Mouse (Mus musculus): ENCODE results near the gene Cnn1. TPM values are rescaled to one million over a fixed set of nuclear protein-coding genes. Genes with fewer than 3 reads are reported as not detected.
A peak's percentile ranks its signal among the peaks of the same experiment; 100 is the strongest.

The Cnn1 gene
- polyA plus RNA-seq, 1 experiment, result not detected

DNA sequence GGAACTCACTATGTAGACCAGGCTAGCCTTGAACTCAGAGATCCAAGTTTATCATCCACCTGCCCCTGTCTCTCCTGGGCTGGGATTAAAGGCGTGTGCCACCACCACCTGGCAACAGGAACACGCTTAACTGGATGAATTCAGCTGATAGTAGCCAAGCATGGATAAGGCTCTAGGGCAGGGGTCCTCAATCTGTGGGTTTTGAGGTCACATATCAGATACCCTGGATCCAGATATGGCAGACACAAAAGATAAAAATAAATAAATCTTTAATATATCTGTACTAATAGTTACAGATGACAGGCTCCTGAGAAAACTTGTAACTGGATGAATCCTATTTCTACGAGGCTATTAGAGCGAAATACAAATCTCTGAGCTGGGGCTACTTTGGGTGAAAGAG, 16.6 kb downstream of the Cnn1 start:
- no peak for TF ChIP-seq GATA1 (IDR thresholded peaks at IDR 0.05; ENCODE audit: low read length)

DNA sequence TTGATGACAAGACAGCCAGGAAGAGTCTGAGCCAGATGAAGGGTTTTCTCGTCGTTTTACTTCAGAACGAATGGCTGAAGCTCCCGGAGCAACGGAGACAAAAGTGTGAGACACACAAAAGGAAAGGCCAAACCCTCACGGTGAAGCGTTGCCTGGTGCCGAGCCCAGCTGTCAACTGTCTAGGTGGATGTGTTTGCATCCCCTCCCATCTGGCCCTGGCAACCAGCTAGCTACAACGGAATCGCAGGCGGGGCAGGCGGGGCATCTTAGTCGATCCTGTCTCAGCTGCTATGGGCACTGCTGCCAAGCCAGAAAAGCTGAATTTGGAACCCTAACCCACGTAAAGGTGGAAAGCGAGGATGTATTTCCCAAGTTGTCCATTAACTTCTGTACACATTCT, 17.1 kb downstream of the Cnn1 start:
- no peak for TF ChIP-seq GATA1 (IDR thresholded peaks at IDR 0.05; ENCODE audit: low read length)

- no peak for TF ChIP-seq GATA1 (IDR thresholded peaks at IDR 0.05; ENCODE audit: low read length)
Measured at GRCm38 (mm10) chr9:22116740-22117426, 17.9 kb downstream of the Cnn1 start, which contains the start of gene Elof1. TSS of gene Elof1 (minus strand) at chr9:22117172.

DNA sequence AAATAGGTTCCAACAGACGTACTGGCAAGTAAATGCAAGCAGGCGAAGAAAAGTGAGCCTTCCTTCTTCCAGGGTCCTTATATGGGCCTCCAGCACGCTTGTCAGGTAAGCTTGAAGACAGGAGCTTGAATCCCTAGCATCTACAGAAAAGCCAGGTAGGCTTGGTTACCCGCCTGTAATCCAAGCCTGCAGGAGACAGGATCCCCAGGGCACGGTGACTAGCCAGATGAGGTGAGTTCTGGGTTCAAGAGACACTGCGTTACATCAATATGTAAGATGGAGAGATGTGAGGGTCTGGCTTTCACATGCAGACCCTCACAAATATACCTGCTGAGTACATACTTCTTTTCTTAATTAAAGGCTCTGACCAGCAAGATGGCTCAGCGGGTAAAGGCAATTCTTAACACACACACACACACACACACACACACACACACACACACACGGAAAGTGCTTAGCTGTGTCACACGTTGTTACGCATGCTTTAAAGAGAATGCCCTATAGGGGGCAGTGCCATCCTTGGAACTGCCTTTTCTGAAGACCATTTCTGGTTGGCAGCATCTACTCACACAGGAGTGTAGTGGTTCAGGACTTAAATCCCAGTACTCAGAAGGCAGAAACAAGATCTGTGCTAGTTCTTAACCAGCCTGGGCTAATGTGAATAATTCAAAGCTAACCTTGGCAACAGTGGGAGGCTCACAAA, 18.9 kb downstream of the Cnn1 start:
- no peak for TF ChIP-seq GATA1 (IDR thresholded peaks at IDR 0.05; ENCODE audit: low read length)

- no peak for TF ChIP-seq GATA1 (IDR thresholded peaks at IDR 0.05; ENCODE audit: low read length)
Measured at GRCm38 (mm10) chr9:22119543-22119942, 20.5 kb downstream of the Cnn1 start.

DNA sequence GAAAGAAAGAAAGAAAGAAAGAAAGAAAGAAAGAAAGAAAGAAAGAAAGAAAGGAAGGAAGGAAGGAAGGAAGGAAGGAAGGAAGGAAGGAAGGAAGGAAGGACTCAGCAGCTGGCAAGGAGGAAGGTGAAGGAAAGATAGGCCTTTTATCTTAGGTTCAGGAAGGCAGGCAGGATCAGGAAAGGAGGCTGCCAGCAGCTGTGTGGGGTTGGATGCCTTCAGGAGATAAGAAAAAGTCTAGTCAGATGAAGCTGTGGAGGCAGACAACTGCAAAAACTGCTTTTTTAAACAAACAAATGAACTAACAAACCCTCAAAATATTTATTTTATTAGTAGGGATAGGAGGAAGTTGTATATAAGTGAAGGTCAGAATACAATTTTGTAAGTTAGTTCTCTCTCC, 22.5 kb downstream of the Cnn1 start:
- TF ChIP-seq GATA1 (IDR thresholded peaks at IDR 0.05; ENCODE audit: low read length), result peak; percentile 18

DNA sequence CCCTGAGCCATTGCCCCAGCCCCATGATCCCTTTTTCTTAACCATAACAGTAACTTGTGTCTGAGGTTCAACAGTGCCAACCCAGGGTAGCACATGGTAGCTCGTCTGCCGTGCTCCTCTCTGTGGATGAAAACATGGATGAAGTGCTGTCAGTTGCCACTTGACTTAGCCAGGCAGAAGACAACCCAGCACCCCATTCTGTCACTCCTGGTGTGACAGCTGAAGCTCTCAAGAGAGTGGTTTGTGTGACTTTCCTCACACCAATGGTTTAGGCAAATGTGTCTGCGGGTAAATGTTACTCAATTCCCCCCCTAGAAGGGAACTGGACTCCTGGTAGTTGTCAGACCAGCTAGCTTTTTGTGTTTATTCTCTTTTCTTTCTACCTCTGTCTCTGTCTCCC, 23.0 kb downstream of the Cnn1 start:
- TF ChIP-seq GATA1 (IDR thresholded peaks at IDR 0.05; ENCODE audit: low read length), result no peak

- no peak for TF ChIP-seq GATA1 (IDR thresholded peaks at IDR 0.05; ENCODE audit: low read length)
Measured at GRCm38 (mm10) chr9:22123069-22123609, 24.1 kb downstream of the Cnn1 start.

GRCm38 (mm10) chr9:22124169-22124568, 25.2 kb downstream of the Cnn1 start:
- TF ChIP-seq GATA1 (IDR thresholded peaks at IDR 0.05; ENCODE audit: low read length), result no peak

DNA sequence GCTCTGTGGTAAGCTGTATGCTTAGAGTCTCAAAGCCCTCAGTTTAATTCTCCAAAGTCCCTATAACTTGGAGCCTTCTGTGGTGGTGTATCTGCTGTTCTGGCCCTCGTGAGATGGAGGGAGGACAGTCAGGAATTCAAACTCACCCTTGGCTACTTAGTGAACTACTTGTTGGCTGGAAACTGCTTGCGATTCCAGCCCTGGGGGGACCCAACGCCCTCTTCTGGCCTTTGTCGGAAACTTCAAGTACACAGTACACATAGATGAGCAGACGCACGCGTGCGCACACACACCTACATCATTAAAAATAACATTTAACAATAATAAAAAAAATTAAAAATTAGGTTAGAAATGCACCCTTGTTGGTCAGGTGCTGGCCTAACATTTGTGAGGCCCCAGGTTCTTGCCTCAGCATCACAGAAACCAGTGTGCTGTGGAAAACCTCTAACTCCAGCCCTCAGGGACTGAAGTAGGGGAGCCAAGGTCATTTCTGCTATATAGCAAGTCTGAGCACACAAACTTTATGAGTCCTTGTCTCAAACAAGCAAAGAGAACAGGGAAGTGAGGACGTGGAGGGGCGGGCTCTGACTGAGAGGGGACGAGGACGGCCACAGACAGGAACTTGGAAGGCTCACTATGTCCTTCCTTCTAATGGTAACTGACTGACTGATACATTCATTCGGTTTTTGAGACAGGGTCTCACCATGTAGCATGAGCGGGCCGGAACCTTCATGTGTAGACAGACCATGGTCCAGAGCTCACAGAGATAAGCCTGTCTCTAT, 26.4 kb downstream of the Cnn1 start:
- TF ChIP-seq GATA1 (IDR thresholded peaks at IDR 0.05; ENCODE audit: low read length), result no peak

GRCm38 (mm10) chr9:22131226-22131981, 32.4 kb downstream of the Cnn1 start:
- no peak for TF ChIP-seq GATA1 (IDR thresholded peaks at IDR 0.05; ENCODE audit: low read length)

DNA sequence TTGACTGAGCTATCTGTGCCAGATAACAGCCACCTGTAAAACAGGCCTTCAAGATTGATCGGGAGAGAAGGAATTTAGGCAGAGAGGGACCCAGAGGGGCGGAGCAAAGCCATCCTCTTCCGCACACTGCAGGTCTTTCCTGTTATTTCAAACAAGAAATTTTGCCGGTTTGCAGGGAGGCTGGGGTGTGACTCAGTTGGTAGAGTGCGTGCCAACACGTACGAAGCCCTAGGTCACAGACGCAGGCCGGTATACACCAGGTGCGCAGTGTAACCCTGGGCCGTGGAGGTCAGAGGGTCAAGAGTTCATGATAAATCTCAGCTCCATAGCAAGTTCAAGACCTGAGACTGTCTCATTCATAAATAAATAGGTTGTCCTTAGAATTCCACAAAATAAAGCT, 33.2 kb downstream of the Cnn1 start:
- TF ChIP-seq GATA1 (IDR thresholded peaks at IDR 0.05; ENCODE audit: low read length), result no peak

DNA sequence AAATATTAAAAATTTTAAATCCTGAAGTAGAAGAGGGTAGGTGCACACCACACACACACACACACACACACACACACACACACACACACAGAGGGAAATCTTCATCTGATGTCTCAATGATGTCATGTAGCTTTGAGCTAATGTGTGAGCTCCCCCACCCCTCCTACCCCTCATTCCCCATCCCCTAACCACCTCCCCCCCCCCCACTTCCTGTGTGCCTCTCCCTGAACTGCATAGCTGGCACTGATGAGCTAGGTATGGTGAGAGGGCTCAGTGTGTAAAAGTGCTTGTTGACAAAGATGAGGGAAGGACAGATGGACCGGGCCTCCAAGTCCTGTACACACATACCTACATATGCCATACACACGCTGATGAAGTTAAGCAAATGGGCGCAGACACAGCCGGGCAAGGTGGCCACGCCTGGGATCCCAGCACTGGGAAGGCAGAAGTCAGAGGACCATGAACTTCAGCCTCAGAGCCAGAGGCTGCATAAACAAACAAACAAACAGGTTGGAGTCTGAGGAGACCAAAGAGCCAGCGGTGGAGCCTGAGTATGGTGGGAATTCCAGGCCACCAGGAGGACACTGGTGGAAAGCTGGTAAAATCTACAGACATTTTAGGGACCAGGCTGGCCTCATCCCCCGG, 35.4 kb downstream of the Cnn1 start:
- TF ChIP-seq GATA1 (IDR thresholded peaks at IDR 0.05; ENCODE audit: low read length), result no peak

GRCm38 (mm10) chr9:22134988-22135643, 36.1 kb downstream of the Cnn1 start:
- TF ChIP-seq GATA1 (IDR thresholded peaks at IDR 0.05; ENCODE audit: low read length), result no peak
